Mouse (Mus musculus): ENCODE measurements around the gene F5. TPM values are rescaled to one million over a fixed set of nuclear protein-coding genes. Genes with fewer than 3 reads are reported as not detected.

The F5 gene
- polyA plus RNA-seq, 1 experiment, result 2.0 TPM

DNA sequence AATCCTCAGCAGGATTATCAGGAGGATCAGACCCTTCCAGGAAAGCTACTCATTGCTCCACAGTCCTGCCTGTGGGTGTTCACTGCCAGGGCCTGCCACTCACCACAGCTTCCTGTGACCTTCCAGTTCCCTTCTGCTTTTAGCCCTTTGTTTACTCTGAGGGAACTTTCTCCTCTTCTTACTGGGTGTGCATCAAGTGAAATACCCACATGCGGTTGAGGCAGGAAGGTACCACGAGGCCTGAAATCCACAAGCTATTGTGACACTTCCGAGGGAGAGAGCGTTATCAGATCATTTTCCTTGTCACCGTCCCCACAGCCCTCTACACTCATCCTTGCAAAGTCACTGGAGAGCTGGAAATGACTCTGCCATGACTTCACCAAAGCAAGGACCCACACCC lies 16.3 kb upstream of the F5 start:
- Histone ChIP-seq H3K27ac (ENCODE audit: insufficient read depth, low read length) (peak overlapping the region; percentile 89), H3K4me1 (ENCODE audit: control insufficient read depth, insufficient read depth, insufficient read length) (peaks cover 29% of the 10 kb centered on the region; the same call in 1 of the 2 replicates), H3K36me3 (ENCODE audit: control insufficient read depth, insufficient read depth, low read length) (no peaks in the 10 kb centered on the region), H3K4me3 (ENCODE audit: extremely low read depth, insufficient read depth, insufficient read length) (no peak overlapping the region), H3K27me3 (ENCODE audit: control insufficient read depth, insufficient read depth, low read length) (no peaks in the 10 kb centered on the region)
- peak; percentile 51 to 67 for DNase-seq (ENCODE audit: low read depth in 1 of 2, low spot score in 2 of 2)
- 4% methylated on average over 5 of the region's 5 CpGs for WGBS
- TF ChIP-seq CTCF (IDR thresholded peaks at IDR 0.05; ENCODE audit: extremely low read depth, insufficient read depth, insufficient read length, insufficient replicate concordance) (no peak), POLR2A (IDR thresholded peaks at IDR 0.05; ENCODE audit: low read depth, low read length) (no peak)

DNA sequence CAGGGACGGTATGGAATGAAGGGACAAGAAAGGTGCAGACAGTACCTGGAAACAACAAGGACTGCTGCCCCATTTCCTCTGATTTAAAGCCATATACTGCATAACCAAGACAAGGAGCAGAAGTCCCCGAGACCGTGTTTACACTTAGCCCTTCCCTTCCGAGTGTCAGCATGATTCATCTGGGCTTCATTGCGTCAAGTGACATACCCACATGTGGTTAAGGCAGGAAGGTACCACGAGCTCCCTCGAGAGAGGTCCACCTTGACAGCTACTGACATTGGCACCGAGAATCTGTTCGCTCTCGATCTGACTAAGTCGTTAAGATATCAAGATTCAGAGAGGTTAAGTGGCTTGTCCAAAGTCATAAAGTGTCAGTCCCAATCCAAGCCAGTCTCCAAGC lies 15.7 kb upstream of the F5 start:
- H3K4me1 ChIP-seq (ENCODE audit: control insufficient read depth, insufficient read depth, insufficient read length), result peaks cover 29% of the 10 kb centered on the region; the same call in 1 of the 2 replicates
- no peak overlapping the region for H3K4me3 ChIP-seq (ENCODE audit: extremely low read depth, insufficient read depth, insufficient read length)
- TF ChIP-seq POLR2A (IDR thresholded peaks at IDR 0.05; ENCODE audit: low read depth, low read length), result no peak; the same call in 1 of the 2 replicates
- no peak for TF ChIP-seq CTCF (IDR thresholded peaks at IDR 0.05; ENCODE audit: extremely low read depth, insufficient read depth, insufficient read length, insufficient replicate concordance)
- H3K27ac ChIP-seq (ENCODE audit: insufficient read depth, low read length), result peak overlapping the region; percentile 89
- 4% methylated on average over 11 of the region's 11 CpGs for WGBS
- DNase-seq (ENCODE audit: low read depth in 1 of 2, low spot score in 2 of 2), result peak; percentile 70 to 87
- no peaks in the 10 kb centered on the region for H3K27me3 ChIP-seq (ENCODE audit: control insufficient read depth, insufficient read depth, low read length)
- no peaks in the 10 kb centered on the region for H3K36me3 ChIP-seq (ENCODE audit: control insufficient read depth, insufficient read depth, low read length)

DNA sequence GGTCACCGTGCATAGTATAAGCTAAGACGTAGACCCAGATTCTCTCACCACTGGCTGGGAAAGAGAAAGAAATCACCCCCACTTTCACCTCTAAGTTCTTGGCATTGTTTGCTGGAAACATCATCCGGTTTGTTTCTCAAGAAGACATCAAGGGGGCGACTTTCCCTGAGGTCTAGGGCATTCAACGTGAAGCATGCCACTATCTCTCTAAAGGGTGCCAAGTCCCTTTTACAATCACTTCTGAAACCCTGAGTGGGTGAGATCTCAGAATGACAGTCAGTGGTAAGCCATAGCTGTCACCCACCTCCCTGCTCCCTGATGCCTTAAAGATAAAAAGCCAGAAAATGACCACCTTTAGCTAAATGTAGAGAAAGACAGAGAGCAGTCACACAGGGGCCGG lies 15.0 kb upstream of the F5 start:
- DNase-seq (ENCODE audit: low read depth in 1 of 2, low spot score in 2 of 2), result no peak
- H3K4me1 ChIP-seq (ENCODE audit: control insufficient read depth, insufficient read depth, insufficient read length), result peaks cover 29% of the 10 kb centered on the region; the same call in 1 of the 2 replicates
- H3K27ac ChIP-seq (ENCODE audit: insufficient read depth, low read length), result peak overlapping the region; percentile 16; the same call in 1 of the 2 replicates
- TF ChIP-seq CTCF (IDR thresholded peaks at IDR 0.05; ENCODE audit: extremely low read depth, insufficient read depth, insufficient read length, insufficient replicate concordance) (no peak), POLR2A (IDR thresholded peaks at IDR 0.05; ENCODE audit: low read depth, low read length) (no peak)
- no peaks in the 10 kb centered on the region for H3K36me3 ChIP-seq (ENCODE audit: control insufficient read depth, insufficient read depth, low read length)
- H3K27me3 ChIP-seq (ENCODE audit: control insufficient read depth, insufficient read depth, low read length), result no peaks in the 10 kb centered on the region
- WGBS, result 60% methylated on average over 6 of the region's 6 CpGs
- H3K4me3 ChIP-seq (ENCODE audit: extremely low read depth, insufficient read depth, insufficient read length), result no peak overlapping the region

DNA sequence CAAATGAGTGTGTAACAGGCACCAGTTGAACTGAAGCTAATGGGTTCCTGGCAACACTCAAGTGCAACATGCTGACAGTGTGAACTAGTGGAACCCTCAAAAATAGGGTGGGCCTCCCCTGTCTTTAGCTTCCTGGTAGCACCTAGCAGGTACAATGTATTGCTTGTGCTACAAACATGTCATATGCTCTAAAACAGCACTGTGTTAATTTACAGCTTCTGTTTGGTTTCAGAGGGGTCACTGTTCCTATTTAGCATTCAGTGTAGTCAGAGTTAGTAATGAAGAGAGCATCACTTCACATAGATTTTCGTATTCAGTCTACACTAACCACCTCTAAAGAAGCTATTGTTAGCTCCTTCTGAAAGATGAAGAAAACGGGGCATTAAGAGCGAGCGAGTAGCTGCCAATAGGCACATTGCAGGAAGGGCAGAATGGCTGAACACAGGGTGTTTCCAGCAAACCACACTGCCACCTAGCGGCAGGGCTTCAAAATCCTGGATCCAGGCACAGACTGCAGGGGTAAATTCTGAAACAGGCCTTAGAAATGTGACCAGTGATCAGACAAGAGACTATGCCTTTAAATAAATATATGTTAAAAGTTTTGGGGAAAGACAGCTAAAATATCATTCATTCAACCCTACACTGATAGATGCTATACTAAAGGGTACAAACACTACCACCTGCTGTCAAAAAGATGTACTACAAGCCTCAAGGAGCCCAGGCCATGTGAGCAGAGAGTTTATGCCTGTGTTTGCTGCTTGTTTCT lies 13.1 kb upstream of the F5 start:
- no peaks in the 10 kb centered on the region for H3K36me3 ChIP-seq (ENCODE audit: control insufficient read depth, insufficient read depth, low read length)
- H3K4me3 ChIP-seq (ENCODE audit: extremely low read depth, insufficient read depth, insufficient read length), result no peak overlapping the region
- TF ChIP-seq CTCF (IDR thresholded peaks at IDR 0.05; ENCODE audit: extremely low read depth, insufficient read depth, insufficient read length, insufficient replicate concordance) (peak; percentile 83; the same call in 1 of the 2 replicates), POLR2A (IDR thresholded peaks at IDR 0.05; ENCODE audit: low read depth, low read length) (no peak)
- WGBS, result 2% methylated on average over 5 of the region's 5 CpGs
- peak; percentile 74 to 85 for DNase-seq (ENCODE audit: low read depth in 1 of 2, low spot score in 2 of 2)
- no peak overlapping the region for H3K27ac ChIP-seq (ENCODE audit: insufficient read depth, low read length)
- H3K4me1 ChIP-seq (ENCODE audit: control insufficient read depth, insufficient read depth, insufficient read length), result peaks cover 29% of the 10 kb centered on the region; the same call in 1 of the 2 replicates
- no peaks in the 10 kb centered on the region for H3K27me3 ChIP-seq (ENCODE audit: control insufficient read depth, insufficient read depth, low read length)

DNA sequence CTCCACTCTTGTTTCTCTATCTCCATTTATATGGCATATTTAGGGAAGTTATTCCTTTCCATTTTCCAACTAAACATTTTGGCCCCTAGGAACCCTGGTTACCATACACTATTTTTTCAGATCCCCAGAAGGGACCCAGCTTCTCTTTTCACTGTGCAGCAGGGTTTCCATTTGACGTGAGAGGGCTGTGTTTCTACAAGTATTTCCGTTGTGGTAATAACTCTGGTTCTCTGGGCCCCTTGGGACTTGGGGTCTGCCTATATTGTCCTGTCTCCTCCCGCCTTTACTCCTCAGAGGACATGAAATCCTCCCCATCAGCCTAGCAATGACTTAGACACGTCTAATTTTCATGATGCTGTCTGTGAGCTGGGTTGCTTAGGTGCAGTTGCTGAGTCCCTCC lies 12.2 kb upstream of the F5 start:
- no peaks in the 10 kb centered on the region for H3K27me3 ChIP-seq (ENCODE audit: control insufficient read depth, insufficient read depth, low read length)
- H3K4me1 ChIP-seq (ENCODE audit: control insufficient read depth, insufficient read depth, insufficient read length), result peaks cover 23% of the 10 kb centered on the region; the same call in 1 of the 2 replicates
- 34% methylated on average over 4 of the region's 4 CpGs for WGBS
- no peaks in the 10 kb centered on the region for H3K36me3 ChIP-seq (ENCODE audit: control insufficient read depth, insufficient read depth, low read length)
- TF ChIP-seq POLR2A (IDR thresholded peaks at IDR 0.05; ENCODE audit: low read depth, low read length) (no peak), CTCF (IDR thresholded peaks at IDR 0.05; ENCODE audit: extremely low read depth, insufficient read depth, insufficient read length, insufficient replicate concordance) (no peak)
- peak; percentile 27 to 37 for DNase-seq (ENCODE audit: low read depth in 1 of 2, low spot score in 2 of 2)
- 0 out of 2 replicates have a peak overlapping the region, but pooled peaks have one; percentile 16 for H3K27ac ChIP-seq (ENCODE audit: insufficient read depth, low read length)
- no peak overlapping the region for H3K4me3 ChIP-seq (ENCODE audit: extremely low read depth, insufficient read depth, insufficient read length)

DNA sequence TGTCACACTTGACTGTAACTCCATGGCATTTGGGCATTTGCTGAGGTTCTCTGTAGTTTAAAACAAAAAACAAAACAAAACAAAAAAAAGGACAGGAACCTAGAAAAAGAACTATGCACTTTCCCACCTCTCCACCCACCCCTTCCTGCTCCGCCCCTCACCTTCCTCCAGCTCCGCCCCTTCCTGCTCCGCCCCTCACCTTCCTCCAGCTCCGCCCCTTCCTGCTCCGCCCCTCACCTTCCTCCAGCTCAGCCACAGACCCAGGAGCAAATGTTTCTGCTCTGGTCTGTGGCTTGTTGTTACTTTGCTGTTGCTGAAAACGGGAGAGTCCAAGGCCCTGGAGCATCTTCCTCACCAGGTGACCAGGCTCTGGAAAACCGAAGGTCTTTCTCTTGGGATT lies 2.6 kb upstream of the F5 start:
- no peaks in the 10 kb centered on the region for H3K36me3 ChIP-seq (ENCODE audit: control insufficient read depth, insufficient read depth, low read length)
- peaks cover 1% of the 10 kb centered on the region; the same call in 1 of the 2 replicates for H3K27me3 ChIP-seq (ENCODE audit: control insufficient read depth, insufficient read depth, low read length)
- no peak overlapping the region for H3K4me3 ChIP-seq (ENCODE audit: extremely low read depth, insufficient read depth, insufficient read length)
- TF ChIP-seq CTCF (IDR thresholded peaks at IDR 0.05; ENCODE audit: extremely low read depth, insufficient read depth, insufficient read length, insufficient replicate concordance), result no peak
- no peak for TF ChIP-seq POLR2A (IDR thresholded peaks at IDR 0.05; ENCODE audit: low read depth, low read length)
- 73% methylated on average over 7 of the region's 7 CpGs for WGBS
- peaks cover 15% of the 10 kb centered on the region for H3K4me1 ChIP-seq (ENCODE audit: control insufficient read depth, insufficient read depth, insufficient read length)
- peak overlapping the region; percentile 65 for H3K27ac ChIP-seq (ENCODE audit: insufficient read depth, low read length)
- DNase-seq (ENCODE audit: low read depth in 1 of 2, low spot score in 2 of 2), result peak in 1 of 2 experiments; percentile 39

DNA sequence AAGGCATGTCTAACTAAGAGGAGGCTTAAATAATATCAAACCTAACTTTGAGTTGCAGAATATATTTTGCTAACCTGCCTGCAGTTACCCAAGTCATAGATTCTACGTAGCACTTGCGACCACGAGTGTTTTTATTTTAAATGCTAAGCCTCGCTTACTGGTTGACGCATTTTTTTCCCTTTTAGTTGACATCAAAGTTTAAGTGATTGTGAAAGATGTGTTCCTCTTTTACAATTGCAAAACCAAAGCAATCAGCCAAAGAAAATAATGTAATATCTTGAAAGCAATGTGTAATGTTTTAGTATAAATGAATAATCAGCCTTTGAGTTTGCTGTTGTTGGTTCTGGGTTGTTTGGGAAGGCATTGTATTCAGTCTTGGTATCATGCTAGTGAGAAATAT lies 1.2 kb downstream of the F5 start:
- DNase-seq (ENCODE audit: low read depth in 1 of 2, low spot score in 2 of 2), result no peak
- no peak overlapping the region for H3K27ac ChIP-seq (ENCODE audit: insufficient read depth, low read length)
- WGBS, result 63% methylated on average over 5 of the region's 5 CpGs

More for the DNA sequence above, 1.2 kb downstream of the F5 start:
- Histone ChIP-seq H3K36me3 (ENCODE audit: control insufficient read depth, insufficient read depth, low read length) (no peaks in the 10 kb centered on the region), H3K4me1 (ENCODE audit: control insufficient read depth, insufficient read depth, insufficient read length) (peaks cover 15% of the 10 kb centered on the region), H3K4me3 (ENCODE audit: extremely low read depth, insufficient read depth, insufficient read length) (no peak overlapping the region), H3K27me3 (ENCODE audit: control insufficient read depth, insufficient read depth, low read length) (peaks cover 1% of the 10 kb centered on the region; the same call in 1 of the 2 replicates)
- TF ChIP-seq CTCF (IDR thresholded peaks at IDR 0.05; ENCODE audit: extremely low read depth, insufficient read depth, insufficient read length, insufficient replicate concordance), result no peak
- TF ChIP-seq POLR2A (IDR thresholded peaks at IDR 0.05; ENCODE audit: low read depth, low read length), result no peak
